Mouse (Mus musculus) neutrophil, adult 65 days (primary cell): Measurements from ENCODE around the gene Nphp3. TPM values are rescaled to one million over a fixed set of nuclear protein-coding genes. Genes with fewer than 3 reads are reported as not detected.

Source experiments
- total RNA-seq: library from RNA; stranded (reverse); gene quantifications from 2 replicates; pipeline ENCODE4 v1.2.4, GENCODE M21; 2023

The Nphp3 gene
- 2.2 and 2.5 TPM in 2 replicates for total RNA-seq

DNA sequence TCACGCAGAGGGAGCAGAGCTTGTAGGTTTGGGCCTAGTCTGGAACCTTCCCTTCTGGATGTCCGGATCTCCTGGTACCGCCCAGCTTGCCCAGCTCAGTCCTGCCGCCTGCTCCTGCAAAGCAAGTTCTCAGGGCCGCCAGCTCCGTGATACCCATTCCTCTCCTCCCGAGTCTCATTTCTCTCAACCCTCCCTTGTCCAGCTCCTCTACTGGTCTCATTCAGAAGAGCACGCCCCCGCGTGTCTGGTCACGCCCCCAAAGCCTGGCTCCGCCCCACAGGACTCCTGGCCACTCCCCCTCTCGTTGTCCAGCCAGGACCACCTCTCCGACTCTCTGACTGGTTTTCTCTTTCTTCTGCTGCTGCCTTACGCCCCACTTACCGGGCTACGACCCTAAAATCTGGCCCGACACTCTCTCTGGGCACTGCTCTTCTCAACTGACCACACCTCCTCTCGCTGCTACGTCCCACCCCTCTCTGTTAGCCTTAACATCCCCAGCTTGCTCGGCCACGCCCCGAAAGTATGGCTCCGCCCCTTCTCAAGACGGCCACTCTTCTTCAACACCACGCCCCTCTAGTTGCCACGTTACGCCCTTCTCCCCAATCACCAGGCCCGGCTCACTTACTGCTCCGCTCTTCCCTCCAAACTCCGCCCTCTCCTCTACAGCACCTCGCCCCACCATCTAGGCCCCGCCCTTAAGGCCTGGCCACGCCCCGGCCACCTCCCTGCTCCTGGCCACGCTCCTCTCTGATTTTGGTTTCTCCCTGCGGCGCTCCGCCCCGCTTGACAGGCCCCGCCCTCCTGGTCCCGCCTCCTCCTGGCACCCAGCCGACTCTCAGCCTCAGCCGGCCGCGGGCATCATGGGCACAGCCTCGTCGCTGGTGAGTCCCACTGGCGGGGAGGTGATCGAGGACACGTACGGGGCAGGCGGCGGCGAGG is at the start of gene Nphp3:
TSS of gene Nphp3 (plus strand) at position 624 of the 939 bp plus-strand sequence.

DNA sequence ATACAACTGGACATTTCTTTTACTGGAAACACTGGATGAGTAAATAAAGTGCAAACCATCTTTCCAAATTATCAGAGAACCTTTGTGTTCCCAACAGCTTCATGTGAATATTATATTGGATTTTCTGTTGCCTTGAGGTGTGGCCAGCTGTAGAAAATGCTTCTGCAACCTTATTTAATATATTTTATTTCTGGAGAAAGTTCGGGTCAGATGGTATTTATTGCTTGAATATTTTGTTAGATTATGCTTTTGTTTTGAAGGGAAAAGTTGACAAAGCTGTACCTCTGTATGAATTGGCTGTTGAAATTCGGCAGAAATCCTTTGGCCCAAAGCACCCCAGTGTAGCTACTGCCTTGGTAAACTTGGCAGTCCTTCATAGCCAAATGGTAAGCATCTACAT is 38.0 kb downstream of the Nphp3 start, which contains the start of gene Gm28305:
TSS of gene Gm28305 (plus strand) at position 301 of the 400 bp plus-strand sequence.

DNA sequence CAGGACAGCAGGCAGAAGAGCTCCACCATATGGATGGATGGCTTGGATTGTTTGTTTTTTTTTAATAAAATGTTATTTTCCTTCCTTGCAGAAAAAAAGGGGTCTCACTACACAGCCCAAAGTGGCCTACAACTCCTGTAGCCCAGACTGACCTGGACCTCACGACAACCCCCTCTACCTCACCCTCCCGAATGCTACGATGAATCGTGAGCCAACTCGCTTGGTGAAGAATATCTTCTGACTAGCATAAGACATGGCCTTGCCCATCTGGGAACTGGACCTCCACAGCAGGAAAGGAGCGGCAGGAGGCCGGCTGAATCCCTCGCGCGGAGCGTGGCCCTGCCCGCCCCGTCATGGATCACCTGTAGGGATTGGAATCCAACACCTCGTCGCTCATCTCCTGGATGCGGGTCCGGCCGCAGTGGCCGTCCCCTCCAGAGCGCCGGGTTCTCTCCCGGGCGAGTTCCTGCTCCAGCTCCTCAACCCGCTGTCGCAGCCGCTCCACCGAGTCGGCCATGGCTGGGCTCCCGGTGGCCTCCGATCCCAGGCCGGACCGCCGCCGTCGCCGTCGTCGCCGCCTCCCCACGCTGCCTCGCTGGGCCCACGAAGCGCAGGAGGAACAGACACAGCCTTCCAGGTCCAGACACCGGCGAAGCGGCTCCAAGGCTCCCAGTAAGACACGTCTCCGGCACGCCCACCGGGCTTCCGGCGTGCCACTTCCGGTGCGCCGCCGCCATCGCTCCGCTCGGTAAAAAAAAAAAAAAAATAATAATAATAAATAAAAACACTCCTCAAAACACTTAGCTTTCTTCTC is 60.3 kb downstream of the Nphp3 start, which contains the start of gene Uba5:
TSS of gene Uba5 (minus strand) at position 705 of the 814 bp plus-strand sequence.

DNA sequence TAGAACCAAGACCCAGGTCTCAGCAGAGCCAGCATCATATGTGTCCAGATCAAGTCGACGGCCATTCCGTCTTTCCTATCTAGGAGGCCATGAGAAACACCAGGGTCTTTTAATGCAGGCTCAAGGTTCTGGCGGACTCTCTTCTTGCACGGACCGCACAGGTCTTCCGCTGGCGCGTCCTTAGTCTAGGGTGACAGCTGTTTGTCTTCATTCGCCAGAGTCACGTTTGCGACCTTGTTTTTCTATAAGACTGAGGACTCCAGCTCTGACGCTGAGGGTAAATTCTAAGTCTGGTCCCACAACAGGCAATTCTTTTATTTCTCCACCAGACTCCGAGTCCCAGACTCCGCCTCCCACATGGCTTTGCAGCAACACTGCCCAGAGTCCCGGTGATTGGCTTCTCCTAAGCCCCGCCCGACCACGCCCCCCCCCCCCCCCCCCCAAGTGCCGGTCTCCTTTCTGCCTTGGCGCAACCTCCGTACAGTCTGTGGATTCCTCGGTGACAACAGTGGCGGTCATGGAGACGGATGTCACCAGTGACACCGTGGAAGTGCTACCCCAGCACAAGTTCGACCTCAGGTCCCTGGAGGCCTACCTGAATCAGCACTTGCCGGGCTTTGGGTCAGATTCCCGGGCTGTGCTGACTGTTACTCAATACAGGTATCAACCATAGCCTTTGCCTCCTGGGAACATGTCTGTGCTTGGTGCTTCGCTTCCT is 61.1 kb downstream of the Nphp3 start, which contains the start of gene Acad11:
TSS of gene Acad11 (plus strand) at position 134 of the 718 bp plus-strand sequence.

Other genes with a start within 250 kb of the Nphp3 start
- 0.43 and 0.47 TPM in 2 replicates for gene Tmem108, start 240.7 kb upstream of the Nphp3 start, total RNA-seq
- not detected in 2 replicates for gene Gm28305, start 38.1 kb downstream of the Nphp3 start, total RNA-seq
- 16.6 and 23.1 TPM in 2 replicates for gene Uba5, start 60.6 kb downstream of the Nphp3 start, total RNA-seq
- 17.9 and 23.7 TPM in 2 replicates for gene Acad11, start 60.8 kb downstream of the Nphp3 start, total RNA-seq
- not detected in 2 replicates for gene Ackr4, start 124.4 kb downstream of the Nphp3 start, total RNA-seq